ENCODE assay signal across 8 mouse cellular contexts in genomic region chr6:129181249-129181648, GRCm38 (mm10). TPM values are rescaled to one million over a fixed set of nuclear protein-coding genes. Genes with fewer than 3 reads are reported as not detected.
DNase-seq lines count a peak whose midpoint lies in the region; ATAC-seq and TF ChIP-seq lines count a peak whose summit lies in the region.

No protein-coding gene starts in this region.

- H3K27ac ChIP-seq in lung, embryonic 16.5 days (ENCODE audit: low read length): peak overlapping the region; percentile 99
- H3K27ac ChIP-seq in forebrain, embryonic 12.5 days: peak overlapping the region; percentile 64
- H3K27ac ChIP-seq in limb, embryonic 11.5 days (replicated peaks; ENCODE audit: low read depth, low read length): peak overlapping the region; percentile 23
- peak overlapping the region; percentile 11; the same call in 1 of the 2 replicates for H3K27ac ChIP-seq in neural tube, embryonic 14.5 days (ENCODE audit: low read depth, low read length)
- H3K27ac ChIP-seq in cerebellum, adult 2 months (ENCODE audit: insufficient read depth, low read length): no peak overlapping the region

- ATAC-seq in lung, embryonic 16.5 days (ENCODE audit: low read depth): no peak
- no peak for ATAC-seq in forebrain, embryonic 12.5 days (ENCODE audit: low FRiP score)
- no peak for ATAC-seq in limb, embryonic 11.5 days (ENCODE audit: insufficient number of reproducible peaks, low FRiP score, low TSS enrichment, low read depth)
- ATAC-seq in neural tube, embryonic 14.5 days (ENCODE audit: low read depth): no peak

- H3K9ac ChIP-seq in lung, embryonic 16.5 days (ENCODE audit: low read length): peak overlapping the region; percentile 85
- no peak overlapping the region for H3K9ac ChIP-seq in forebrain, embryonic 12.5 days
- peak overlapping the region; percentile 43; the same call in 1 of the 2 replicates for H3K9ac ChIP-seq in limb, embryonic 11.5 days (ENCODE audit: low read length)
- peak overlapping the region; percentile 47 for H3K9ac ChIP-seq in neural tube, embryonic 14.5 days (replicated peaks; ENCODE audit: low read depth, low read length)

- 8% methylated on average over 1 of the region's 1 CpGs for WGBS in lung, embryonic 16.5 days
- WGBS in forebrain, embryonic 12.5 days: 0% methylated on average over 1 of the region's 1 CpGs
- WGBS in limb, embryonic 11.5 days: 43% methylated on average over 1 of the region's 1 CpGs
- WGBS in neural tube, embryonic 14.5 days: 0% methylated on average over 1 of the region's 1 CpGs
- WGBS in cerebellum, adult 2 months: 27% methylated on average over 1 of the region's 1 CpGs

- TF ChIP-seq POLR2A in cerebellum, adult 2 months (IDR thresholded peaks at IDR 0.05; ENCODE audit: borderline replicate concordance, insufficient read depth, low read length): no peak

- H3K4me3 ChIP-seq in lung, embryonic 16.5 days (ENCODE audit: low read length): peak overlapping the region; percentile 59
- H3K4me3 ChIP-seq in forebrain, embryonic 12.5 days (replicated peaks): peak overlapping the region; percentile 31
- no peak overlapping the region for H3K4me3 ChIP-seq in limb, embryonic 11.5 days (ENCODE audit: low read depth, low read length)
- peak overlapping the region; percentile 22 for H3K4me3 ChIP-seq in neural tube, embryonic 14.5 days (ENCODE audit: low read depth, low read length)
- H3K4me3 ChIP-seq in cerebellum, adult 2 months (replicated peaks; ENCODE audit: insufficient read depth, low read depth, low read length): no peak overlapping the region

- intact Hi-C loops in gastrocnemius, postnatal 36 days (cut with DNase I): loop anchor here (1.0 to 10.0 kb wide), 4 partner anchors 36 to 286 kb away; partner anchors contain the start of gene BC035044

- no peak for DNase-seq in lung, postnatal 4 days
- DNase-seq in limb, embryonic 11.5 days (ENCODE audit: low spot score): no peak
- no peak for DNase-seq in cerebellum, adult 2 months
- no peak for DNase-seq in thymus, postnatal 36 days
- DNase-seq in gastrocnemius, postnatal 36 days: no peak

- H3K4me2 ChIP-seq in lung, embryonic 16.5 days (ENCODE audit: low read depth, low read length): peak overlapping the region; percentile 53
- H3K4me2 ChIP-seq in forebrain, embryonic 12.5 days: peak overlapping the region; percentile 40
- H3K4me2 ChIP-seq in limb, embryonic 11.5 days (ENCODE audit: low read depth, severe bottlenecking): peak overlapping the region; percentile 27; the same call in 1 of the 2 replicates
- peak overlapping the region; percentile 31; the same call in 1 of the 2 replicates for H3K4me2 ChIP-seq in neural tube, embryonic 14.5 days (ENCODE audit: low read depth, low read length)

- H3K36me3 ChIP-seq in lung, embryonic 16.5 days (ENCODE audit: control insufficient read depth, insufficient read depth, low read length): peaks cover 18% of the 10 kb centered on the region
- no peaks in the 10 kb centered on the region for H3K36me3 ChIP-seq in forebrain, embryonic 12.5 days (replicated peaks)
- no peaks in the 10 kb centered on the region for H3K36me3 ChIP-seq in limb, embryonic 11.5 days (ENCODE audit: control insufficient read depth, insufficient read depth, low read length)
- no peaks in the 10 kb centered on the region for H3K36me3 ChIP-seq in neural tube, embryonic 14.5 days (ENCODE audit: control insufficient read depth, insufficient read depth, low read length)

- no peak for TF ChIP-seq CTCF in cerebellum, adult 2 months (IDR thresholded peaks at IDR 0.05; ENCODE audit: borderline replicate concordance, insufficient read depth, low read depth, low read length)

- H3K4me1 ChIP-seq in lung, embryonic 16.5 days (replicated peaks; ENCODE audit: control insufficient read depth, insufficient read depth, low read length): peaks cover 10% of the 10 kb centered on the region
- peaks cover 11% of the 10 kb centered on the region; the same call in 1 of the 2 replicates for H3K4me1 ChIP-seq in forebrain, embryonic 12.5 days
- no peaks in the 10 kb centered on the region for H3K4me1 ChIP-seq in limb, embryonic 11.5 days (ENCODE audit: control insufficient read depth, insufficient read depth, low read length)
- H3K4me1 ChIP-seq in neural tube, embryonic 14.5 days (ENCODE audit: control insufficient read depth, insufficient read depth, low read length): no peaks in the 10 kb centered on the region
- H3K4me1 ChIP-seq in cerebellum, adult 2 months (ENCODE audit: control insufficient read depth, insufficient read depth, low read length): no peaks in the 10 kb centered on the region

- H3K9me3 ChIP-seq in lung, embryonic 16.5 days (ENCODE audit: control insufficient read depth, low read length): no peaks in the 10 kb centered on the region
- no peaks in the 10 kb centered on the region for H3K9me3 ChIP-seq in forebrain, embryonic 12.5 days
- no peaks in the 10 kb centered on the region for H3K9me3 ChIP-seq in limb, embryonic 11.5 days (ENCODE audit: control insufficient read depth, low read length)
- H3K9me3 ChIP-seq in neural tube, embryonic 14.5 days (ENCODE audit: control insufficient read depth, low read length): no peaks in the 10 kb centered on the region

- H3K27me3 ChIP-seq in lung, embryonic 16.5 days (ENCODE audit: control insufficient read depth, insufficient read depth, low read depth, low read length): no peaks in the 10 kb centered on the region
- no peaks in the 10 kb centered on the region for H3K27me3 ChIP-seq in forebrain, embryonic 12.5 days
- H3K27me3 ChIP-seq in limb, embryonic 11.5 days (ENCODE audit: control insufficient read depth, insufficient read depth, low read length): no peaks in the 10 kb centered on the region
- no peaks in the 10 kb centered on the region for H3K27me3 ChIP-seq in neural tube, embryonic 14.5 days (ENCODE audit: control insufficient read depth, insufficient read depth, low read length)
- no peaks in the 10 kb centered on the region for H3K27me3 ChIP-seq in cerebellum, adult 2 months (ENCODE audit: control insufficient read depth, insufficient read depth, low read length)

RNA-seq across cellular contexts. Expression of gene Clec2d, which starts 0.8 kb away (rescaled TPM):
- 2.0 and 2.3 TPM in 2 replicates for polyA plus RNA-seq in lung, embryonic 16.5 days (2015; fragmentation: Nextera tagmentation; extraction: Ambion mirVana)
- polyA plus RNA-seq in forebrain, embryonic 12.5 days (2016; fragmentation: Nextera tagmentation; extraction: Ambion mirVana): not detected in 2 replicates
- polyA plus RNA-seq in limb, embryonic 11.5 days (2014; fragmentation: Nextera tagmentation; extraction: Ambion mirVana): 0.16 TPM in 1 of 2 replicates, not detected in the other
- polyA plus RNA-seq in neural tube, embryonic 14.5 days (2014; fragmentation: Nextera tagmentation; extraction: Ambion mirVana): 0.30 TPM in 1 of 2 replicates, not detected in the other
- 12.2 and 14.9 TPM in 2 replicates for polyA plus RNA-seq in cerebellum, adult 2 months (2012; rRNA removed)
- 10 to 100 TPM; 59.3 to 69.5 TPM for total RNA-seq in gastrocnemius, postnatal 36 days (2021)

Comparison
In these comparisons a context has a peak if more than half of its experiments do, and no peak if none do; other contexts are left out.
1. H3K4me3 ChIP-seq: peak in lung, embryonic 16.5 days (single experiment), forebrain, embryonic 12.5 days (single experiment) and neural tube, embryonic 14.5 days (single experiment); none in limb, embryonic 11.5 days (single experiment) and cerebellum, adult 2 months (single experiment).
2. Peak in every context shown above with its lines, with median percentiles within 50 percentile points of each other: H3K4me2 ChIP-seq.